ENCODE assay signal across 7 mouse cellular contexts in the genomic region with DNA sequence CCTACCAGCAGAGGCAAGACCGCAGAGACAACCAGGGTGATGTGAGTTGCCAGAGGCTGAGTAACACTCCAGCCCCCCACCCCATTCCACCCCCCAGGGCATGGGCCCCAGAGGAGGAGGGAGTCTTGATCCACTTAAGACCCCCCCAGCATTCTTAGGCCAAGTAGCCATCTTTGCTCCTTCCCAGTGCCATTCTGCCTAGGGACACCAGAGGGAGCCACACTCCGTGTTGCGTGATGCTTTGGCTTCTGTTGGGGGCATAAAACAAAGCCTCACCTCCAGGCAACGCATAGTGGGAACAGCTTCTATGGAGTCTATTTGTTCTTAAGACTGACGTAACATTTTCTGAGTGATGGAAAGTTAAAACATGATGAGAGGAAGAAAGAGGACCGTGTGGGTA. TPM values are rescaled to one million over a fixed set of nuclear protein-coding genes. Genes with fewer than 3 reads are reported as not detected.
DNase-seq lines count a peak whose midpoint lies in the region; ATAC-seq and TF ChIP-seq lines count a peak whose summit lies in the region.

No protein-coding gene starts in this region.

- H3K4me3 ChIP-seq in forebrain, postnatal 0 days (ENCODE audit: low read depth, low read length): no peak overlapping the region

- H3K4me1 ChIP-seq in forebrain, postnatal 0 days (ENCODE audit: insufficient read depth): peaks cover 17% of the 10 kb centered on the region

- H3K27ac ChIP-seq in forebrain, postnatal 0 days (ENCODE audit: low read depth, low read length): peak overlapping the region; percentile 24

- peak overlapping the region; percentile 0; the same call in 1 of the 2 replicates for H3K9ac ChIP-seq in forebrain, postnatal 0 days

- WGBS in forebrain, postnatal 0 days: 19% methylated on average over 6 of the region's 6 CpGs

- peaks cover 53% of the 10 kb centered on the region for H3K36me3 ChIP-seq in forebrain, postnatal 0 days (ENCODE audit: insufficient read depth)

- peak; percentile 67 for ATAC-seq in forebrain, postnatal 0 days

- no peaks in the 10 kb centered on the region for H3K27me3 ChIP-seq in forebrain, postnatal 0 days (ENCODE audit: insufficient read depth, low read length)

- DNase-seq in 3T3-L1 (ENCODE audit: low read depth, low spot score): peak; percentile 69
- peak; percentile 76 for DNase-seq in CD4-positive helper T cell, adult 2 months (ENCODE audit: low read depth, low spot score)
- DNase-seq in cerebellum, adult 11-12 months: peak; percentile 69
- peak; percentile 93 for DNase-seq in forebrain, postnatal 0 days
- peak; percentile 72 for DNase-seq in kidney, postnatal 14 days
- peak; percentile 77 for DNase-seq in lung, postnatal 36 days
- peak; percentile 74 for DNase-seq in right cerebral cortex, postnatal 25 days

- no peaks in the 10 kb centered on the region for H3K9me3 ChIP-seq in forebrain, postnatal 0 days (ENCODE audit: low read length)

- TF ChIP-seq CTCF in forebrain, postnatal 0 days (IDR thresholded peaks at IDR 0.05; ENCODE audit: low read depth): peak; percentile 100

- no peak overlapping the region for H3K4me2 ChIP-seq in forebrain, postnatal 0 days (ENCODE audit: low read depth)

RNA-seq across cellular contexts. Expression of a gene that starts 13.6 kb away (rescaled TPM):
- 35.2 and 41.1 TPM in 2 replicates for total RNA-seq in forebrain, postnatal 0 days (2014; rRNA removed)
- polyA plus RNA-seq in forebrain, postnatal 0 days (2015; fragmentation: Nextera tagmentation; extraction: Ambion mirVana): 21.2 and 23.5 TPM in 2 replicates

RNA-seq across cellular contexts. Expression of a gene that starts 58.7 kb away (rescaled TPM):
- total RNA-seq in forebrain, postnatal 0 days (2014; rRNA removed): 40.0 and 40.7 TPM in 2 replicates
- polyA plus RNA-seq in forebrain, postnatal 0 days (2015; fragmentation: Nextera tagmentation; extraction: Ambion mirVana): 52.9 and 57.8 TPM in 2 replicates
